Mouse (Mus musculus): Measurements from ENCODE around the gene BC117090. TPM values are rescaled to one million over a fixed set of nuclear protein-coding genes. Genes with fewer than 3 reads are reported as not detected.

BC117090 gene
- not detected for total RNA-seq (2023)

GRCm38 (mm10) chr16:36334232-36334631, at the start of gene BC117090:
BC117090 (minus strand) TSS chr16:36334332.

DNA sequence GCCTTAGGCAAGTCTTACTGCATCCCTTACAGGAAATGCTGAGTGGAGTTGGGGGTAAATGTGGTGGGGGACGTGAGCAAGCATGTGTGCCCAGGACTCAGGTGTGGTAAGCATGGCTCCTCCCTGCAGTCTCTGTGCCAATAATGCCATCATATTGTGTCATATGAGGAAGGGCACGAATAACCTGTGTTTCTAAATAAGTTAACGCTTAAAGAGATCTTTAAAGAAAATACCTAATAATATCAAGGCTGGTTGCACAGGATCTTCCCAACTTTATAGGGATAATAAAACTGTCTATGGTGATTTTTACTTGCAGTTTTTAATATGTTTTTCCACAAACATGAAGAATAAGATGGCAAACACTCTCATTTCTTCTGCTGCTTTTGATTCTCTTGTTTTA, 33.5 kb upstream of the BC117090 start, which contains the start of gene BC100530:
Gene BC100530 (minus strand): TSS at position 101 of the 400 bp plus-strand sequence.

GRCm38 (mm10) chr16:36276796-36277195, 57.3 kb downstream of the BC117090 start, which contains the start of gene Stfa1:
Stfa1 (plus strand) TSS chr16:36276951.

Other genes starting within 250 kb of the BC117090 start
- gene Csta1, start 203.1 kb downstream of the BC117090 start, total RNA-seq (2023): not detected
- gene Stfa2l1, start 177.5 kb downstream of the BC117090 start, total RNA-seq (2023): 10 to 100 TPM; 40.7 to 52.0 TPM
- 10 to 100 TPM; 18.7 to 20.8 TPM for gene Gm5483, start 150.1 kb downstream of the BC117090 start, total RNA-seq (2023)
- 1 to 10 TPM in 1 of 2 experiments, not detected in 1; 2.2 TPM for gene Gm5416, start 123.9 kb downstream of the BC117090 start, total RNA-seq (2023)
- not detected for gene 2010005H15Rik, start 112.9 kb downstream of the BC117090 start, total RNA-seq (2023)
- 1 to 10 TPM; 3.7 to 5.5 TPM for gene Stfa1, start 57.4 kb downstream of the BC117090 start, total RNA-seq (2023)
- gene BC100530, start 33.4 kb upstream of the BC117090 start, total RNA-seq (2023): 1 to 10 TPM; 1.4 TPM
- gene Stfa2, start 74.1 kb upstream of the BC117090 start, total RNA-seq (2023): not detected
- gene Stfa3, start 121.1 kb upstream of the BC117090 start, total RNA-seq (2023): 1 to 10 TPM; 1.7 to 6.4 TPM
- not detected for gene Casr, start 227.8 kb upstream of the BC117090 start, total RNA-seq (2023)